Mouse (Mus musculus): ENCODE results near the gene Tsfm.
A peak's percentile ranks its signal among the peaks of the same experiment; 100 is the strongest.
"Not testable (repeated sequence)": the region's sequence is repeated elsewhere in the genome, so short reads cannot be mapped to it uniquely, and the experiment has no call there.

Gene Tsfm

GRCm38 (mm10) chr10:127063913-127064870, 33.6 kb upstream of the Tsfm start:
- peak; percentile 42 for DNase-seq

- DNase-seq, result peak; percentile 100
Observed at GRCm38 (mm10) chr10:127063239-127063872, 32.7 kb upstream of the Tsfm start, which contains the start of gene Cdk4. Gene Cdk4 (plus strand): TSS chr10:127063534.

DNA sequence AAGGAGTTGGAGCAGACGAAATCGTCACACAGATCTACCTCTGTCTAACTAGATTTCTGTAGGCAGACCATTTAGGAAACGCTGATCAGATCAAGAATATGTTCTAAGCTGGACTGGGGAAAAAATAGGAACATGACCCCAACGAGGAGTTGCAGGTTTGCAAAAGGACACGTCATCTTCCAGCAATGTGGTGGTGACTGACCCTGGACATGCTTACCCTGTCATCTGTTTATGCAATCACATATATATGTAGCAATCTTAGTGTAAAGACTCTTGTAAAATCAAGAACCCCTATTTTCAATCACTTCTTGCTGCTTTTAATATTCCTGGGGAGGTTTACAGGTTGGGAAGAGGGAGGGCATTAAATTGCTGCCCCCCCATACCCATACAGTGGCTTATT, 31.9 kb upstream of the Tsfm start:
- no peak for DNase-seq

- DNase-seq, result not testable (repeated sequence)
Observed at GRCm38 (mm10) chr10:127062101-127062500, 31.5 kb upstream of the Tsfm start.

DNA sequence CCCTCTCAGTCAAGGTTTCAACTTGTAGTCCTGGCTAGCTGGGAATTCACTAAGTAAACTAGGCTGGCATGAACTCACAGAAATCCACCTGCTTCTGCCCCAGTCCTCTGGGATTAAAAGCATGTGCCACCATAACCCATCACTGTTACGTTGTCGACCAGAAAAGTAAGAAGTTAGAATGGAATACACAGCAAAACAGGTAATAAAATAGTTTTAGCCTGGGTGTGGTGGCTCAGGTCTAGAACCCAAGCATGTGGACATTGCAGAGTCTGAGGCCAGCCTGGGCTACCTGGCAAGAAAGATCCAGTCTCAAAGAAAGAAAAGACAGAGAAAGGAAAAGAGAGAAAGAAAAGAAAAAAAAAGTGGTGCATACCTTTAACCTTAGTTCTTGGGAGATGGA, 30.9 kb upstream of the Tsfm start:
- no peak for DNase-seq

GRCm38 (mm10) chr10:127061085-127061484, 30.4 kb upstream of the Tsfm start:
- no peak for DNase-seq

DNA sequence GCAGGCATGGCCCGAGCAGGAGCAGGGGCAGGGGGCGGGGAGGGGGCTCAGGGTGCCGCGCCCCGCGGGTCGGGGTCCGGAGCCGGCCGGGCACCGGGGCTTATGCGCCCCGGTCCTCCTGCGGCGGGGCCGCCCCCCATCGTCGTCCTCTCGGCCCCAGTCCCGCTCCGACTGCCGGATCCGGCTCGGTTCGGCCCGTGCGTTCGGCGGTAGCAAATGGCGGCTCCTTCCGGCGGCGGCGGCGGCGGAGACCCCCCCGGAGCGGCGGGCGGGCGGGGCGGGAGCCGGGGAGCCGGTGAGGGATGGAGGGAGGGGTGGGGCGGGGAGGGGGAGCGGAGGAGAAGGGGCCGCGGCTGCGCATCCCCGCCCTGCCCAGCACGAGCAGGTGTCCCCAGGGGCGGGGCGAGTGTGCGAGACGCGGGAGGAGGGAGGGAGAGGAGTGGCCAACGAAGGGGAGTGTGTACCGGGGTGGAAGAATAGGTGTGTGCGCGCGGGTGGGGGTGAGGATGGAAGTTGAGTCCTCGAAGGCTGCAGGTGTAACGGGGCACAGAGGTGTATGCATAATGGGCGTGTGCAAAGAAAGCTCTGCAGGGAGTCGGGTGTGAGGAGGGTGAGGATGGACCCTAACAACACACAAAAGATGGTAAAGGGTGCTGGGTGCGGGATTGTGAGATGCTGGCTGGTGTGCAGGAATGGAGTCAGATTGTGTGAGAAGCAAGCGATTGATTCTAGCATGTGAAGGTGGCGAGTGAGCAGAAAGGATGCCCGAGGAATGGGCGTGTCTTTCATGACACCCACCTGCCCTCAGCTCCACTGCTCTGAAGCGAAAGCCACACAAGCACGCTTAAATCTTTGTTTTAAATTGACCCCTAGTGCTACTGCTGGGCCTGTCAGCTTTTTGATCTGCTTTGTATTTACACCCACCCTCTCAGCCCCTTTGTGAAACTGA, 29.6 kb upstream of the Tsfm start, which contains the start of gene March9:
March9 (minus strand) TSS at position 217 of the 949 bp plus-strand sequence.
- DNase-seq, result peak; percentile 85

- peak; percentile 57 for DNase-seq
Observed at GRCm38 (mm10) chr10:127059174-127059967, 28.7 kb upstream of the Tsfm start.

DNA sequence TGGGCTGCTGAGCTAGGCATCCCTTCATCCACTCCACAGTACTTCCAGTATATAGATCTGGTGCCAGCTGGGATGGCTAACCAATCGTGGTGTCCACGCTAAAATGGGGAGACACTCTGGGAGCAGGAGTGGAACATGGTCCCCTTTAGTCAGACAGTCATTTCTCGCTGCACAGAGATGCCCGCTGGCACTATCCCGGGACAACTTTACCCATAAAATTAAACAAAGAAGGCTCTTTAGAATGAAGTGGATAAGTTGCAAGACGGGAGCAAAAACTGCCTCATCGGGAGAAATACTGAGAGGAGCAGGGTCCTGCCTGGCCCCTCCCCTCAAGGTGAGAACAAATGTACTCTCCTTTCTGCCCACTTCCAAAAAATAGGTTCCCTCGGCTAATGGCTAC, 28.1 kb upstream of the Tsfm start:
- DNase-seq, result no peak

GRCm38 (mm10) chr10:127058161-127058560, 27.5 kb upstream of the Tsfm start:
- peak; percentile 88 for DNase-seq

GRCm38 (mm10) chr10:127056490-127056889, 25.9 kb upstream of the Tsfm start:
- no peak for DNase-seq

GRCm38 (mm10) chr10:127055406-127055805, 24.8 kb upstream of the Tsfm start:
- no peak for DNase-seq

DNA sequence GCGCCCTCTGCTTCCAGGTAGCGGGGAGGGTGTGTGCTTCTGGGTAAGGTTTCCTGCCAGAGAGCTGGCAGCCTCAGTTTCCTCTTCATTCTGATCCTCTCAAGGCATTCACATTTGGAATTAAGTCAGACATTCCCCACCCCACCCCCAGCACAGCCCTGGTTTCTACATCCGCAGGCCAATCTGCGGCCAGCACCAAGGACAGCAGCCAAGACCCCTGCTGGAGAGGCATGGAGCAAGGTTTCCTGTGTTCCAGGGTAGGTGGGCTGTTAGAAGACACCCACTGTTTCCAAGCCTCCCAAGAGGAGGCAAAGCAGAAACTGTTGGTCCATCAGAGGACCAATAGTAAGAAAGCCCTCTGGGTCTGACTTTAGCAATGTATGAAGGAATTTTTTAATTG, 24.0 kb upstream of the Tsfm start:
- DNase-seq, result peak; percentile 57

DNA sequence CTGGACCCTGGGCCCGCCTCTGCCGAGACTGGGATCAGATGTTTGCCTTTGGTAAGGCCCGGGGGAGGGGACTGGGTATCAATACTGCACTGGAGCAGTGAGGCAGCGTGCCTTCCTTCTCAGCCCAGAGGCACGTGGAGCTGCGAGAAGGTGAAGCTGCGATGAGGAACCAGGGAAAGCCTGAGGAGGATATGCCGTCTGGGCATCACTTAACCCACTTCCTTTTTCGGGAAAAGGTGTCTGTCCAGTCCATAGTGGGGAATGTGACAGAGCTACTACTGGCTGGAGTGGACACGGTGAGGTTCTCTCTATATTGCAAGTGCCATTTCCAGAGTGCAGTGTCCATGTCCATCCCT, 19.5 kb upstream of the Tsfm start:
- DNase-seq, result no peak

- peak; percentile 52 for DNase-seq
Observed at GRCm38 (mm10) chr10:127049395-127050118, 18.9 kb upstream of the Tsfm start.

DNA sequence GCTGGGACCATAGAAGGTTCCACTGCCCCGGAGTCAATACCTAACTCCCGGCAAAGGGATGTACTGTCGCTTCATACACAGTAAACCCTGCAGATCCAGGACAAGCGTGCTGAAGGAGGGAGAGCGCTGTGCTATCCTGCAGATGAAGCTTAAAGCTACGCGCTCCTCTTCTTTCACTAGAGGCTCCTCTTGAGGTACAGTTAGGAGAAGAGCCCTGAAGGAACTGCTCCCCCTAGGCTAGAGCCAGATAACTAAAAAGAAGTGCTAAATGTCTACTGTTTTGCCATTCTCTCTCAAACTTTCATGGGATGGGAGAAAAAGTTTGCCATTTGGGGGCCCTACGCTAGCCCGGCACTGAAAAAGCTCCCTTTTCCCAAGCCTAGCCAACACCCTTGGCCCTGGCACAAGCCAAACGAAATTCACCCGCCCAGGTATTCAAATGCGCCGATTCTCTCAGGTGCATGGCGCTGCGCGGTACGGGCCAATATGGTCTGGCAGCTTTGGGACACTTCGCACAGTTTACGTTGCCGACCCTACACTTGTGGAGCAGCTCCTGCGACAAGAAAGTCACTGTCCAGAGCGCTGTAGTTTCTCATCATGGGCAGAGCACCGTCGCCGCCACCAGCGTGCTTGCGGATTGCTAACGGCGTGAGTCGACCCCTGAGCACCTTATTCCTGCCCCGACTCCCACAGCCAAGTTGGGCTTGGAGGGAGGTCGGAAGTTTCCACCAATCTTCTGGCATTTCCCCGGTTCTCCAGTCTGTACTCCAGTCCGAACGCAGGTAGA, 18.2 kb upstream of the Tsfm start:
- no peak for DNase-seq

- DNase-seq, result no peak
Observed at GRCm38 (mm10) chr10:127047954-127048353, 17.3 kb upstream of the Tsfm start, which contains the start of gene Cyp27b1. Gene Cyp27b1 (plus strand): TSS chr10:127048250.

DNA sequence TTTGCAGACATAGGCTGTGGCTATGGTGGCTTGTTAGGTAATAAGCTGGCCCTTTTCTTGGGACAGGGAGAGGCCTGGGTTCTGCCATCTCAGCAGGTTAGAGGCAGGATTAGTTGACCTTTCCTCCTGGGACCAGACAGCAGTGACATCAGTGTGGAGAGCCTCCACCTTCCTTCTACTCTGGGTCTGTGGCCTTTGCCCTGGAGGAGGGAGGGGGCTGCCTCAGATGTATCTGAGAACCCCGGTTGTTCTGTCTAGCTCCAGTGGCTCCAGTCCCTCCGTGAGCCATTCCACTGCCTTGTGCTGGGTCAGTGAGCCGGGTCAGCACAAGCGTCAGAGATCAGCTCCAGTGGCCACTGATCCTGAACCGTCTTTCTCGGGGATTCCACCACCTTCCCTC, 12.5 kb upstream of the Tsfm start:
- peak; percentile 75 for DNase-seq

DNA sequence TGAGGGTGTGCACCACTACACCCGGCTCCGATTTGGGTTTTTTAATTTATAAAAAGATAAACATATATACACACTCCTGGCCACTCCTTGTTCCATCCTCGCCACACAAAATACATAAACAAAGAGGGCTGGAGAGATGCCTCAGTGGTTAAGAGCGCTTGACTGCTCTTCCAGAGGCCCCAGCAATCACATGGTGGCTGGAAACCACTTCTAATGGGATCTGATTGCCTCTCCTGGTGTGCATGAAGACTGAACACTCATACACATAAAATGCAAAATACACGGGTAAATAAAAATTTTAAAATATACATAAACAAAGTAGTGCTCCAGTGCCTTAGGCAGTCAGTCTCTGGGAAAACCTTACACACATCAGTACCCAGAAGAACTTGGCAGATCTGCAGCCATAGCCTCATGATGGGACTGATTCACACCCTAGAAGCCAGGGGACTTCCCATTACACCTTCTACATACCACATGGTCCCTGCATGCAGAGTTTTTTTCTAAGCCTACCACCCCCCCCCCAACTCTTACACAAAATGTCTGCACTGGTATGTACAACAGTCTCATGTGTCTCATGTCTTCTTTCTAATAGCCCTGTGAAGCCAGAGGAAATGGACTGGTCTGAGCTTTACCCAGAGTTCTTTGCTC, 12.0 kb upstream of the Tsfm start:
- DNase-seq, result no peak
